In genomic region chr4:118517497-118518146, GRCm38 (mm10) we compare ENCODE assay signal across 12 mouse cellular contexts. TPM values are rescaled to one million over a fixed set of nuclear protein-coding genes. Genes with fewer than 3 reads are reported as not detected.
DNase-seq lines count a peak whose midpoint lies in the region; ATAC-seq and TF ChIP-seq lines count a peak whose summit lies in the region.
"Had no signal": no experiment of that assay in that cellular context is flagged by ENCODE, and none has a peak within 500 bp of the region (broad histone marks: within the 10 kb centered on the region; RNA-seq: fewer than 3 reads in every experiment).

No protein-coding gene starts in this region.

- H3K36me3 ChIP-seq in forebrain, embryonic 15.5 days = no peaks in the 10 kb centered on the region
- no peaks in the 10 kb centered on the region for H3K36me3 ChIP-seq in forebrain, embryonic 14.5 days (ENCODE audit: control insufficient read depth, insufficient read depth, low read length)
- H3K36me3 ChIP-seq in liver, embryonic 14.5 days (replicated peaks; ENCODE audit: control insufficient read depth, insufficient read depth, low read depth) = no peaks in the 10 kb centered on the region
- H3K36me3 ChIP-seq in liver, embryonic 11.5 days (ENCODE audit: control insufficient read depth, insufficient read depth, low read length) = no peaks in the 10 kb centered on the region
- H3K36me3 ChIP-seq in hindbrain, embryonic 14.5 days (replicated peaks; ENCODE audit: control insufficient read depth, insufficient read depth) = no peaks in the 10 kb centered on the region
- no peaks in the 10 kb centered on the region for H3K36me3 ChIP-seq in neural tube, embryonic 14.5 days (ENCODE audit: control insufficient read depth, insufficient read depth, low read length)

- TF ChIP-seq CTCF in liver, embryonic 14.5 days (IDR thresholded peaks at IDR 0.05; ENCODE audit: low read depth) = no peak
- TF ChIP-seq CTCF in left cerebral cortex, adult 2 months (IDR thresholded peaks at IDR 0.05) = no peak

- H3K4me2 ChIP-seq in forebrain, embryonic 15.5 days (replicated peaks) = no peak overlapping the region
- H3K4me2 ChIP-seq in forebrain, embryonic 14.5 days (ENCODE audit: low read length) = no peak overlapping the region
- peak overlapping the region; percentile 6; the same call in 1 of the 2 replicates for H3K4me2 ChIP-seq in liver, embryonic 14.5 days (ENCODE audit: low read depth)
- H3K4me2 ChIP-seq in liver, embryonic 11.5 days = no peak overlapping the region
- 0 out of 2 replicates have a peak overlapping the region, but pooled peaks have one; percentile 23 for H3K4me2 ChIP-seq in hindbrain, embryonic 14.5 days (replicated peaks)
- no peak overlapping the region for H3K4me2 ChIP-seq in neural tube, embryonic 14.5 days (ENCODE audit: low read depth, low read length)

- no peak overlapping the region for H3K4me3 ChIP-seq in forebrain, embryonic 15.5 days
- no peak overlapping the region for H3K4me3 ChIP-seq in forebrain, embryonic 14.5 days (ENCODE audit: low read depth, low read length)
- H3K4me3 ChIP-seq in liver, embryonic 14.5 days (ENCODE audit: insufficient read depth in 1 of 2, low read depth in 2 of 2, low read length in 2 of 2) = no peak overlapping the region
- H3K4me3 ChIP-seq in liver, embryonic 11.5 days (ENCODE audit: low read depth, low read length) = no peak overlapping the region
- H3K4me3 ChIP-seq in hindbrain, embryonic 14.5 days (replicated peaks; ENCODE audit: low read length) = no peak overlapping the region
- no peak overlapping the region for H3K4me3 ChIP-seq in neural tube, embryonic 14.5 days (ENCODE audit: low read depth, low read length)
- no peak overlapping the region for H3K4me3 ChIP-seq in left cerebral cortex, adult 2 months

- no peak for ATAC-seq in forebrain, embryonic 15.5 days (replicated peaks)
- no peak for ATAC-seq in forebrain, embryonic 14.5 days
- ATAC-seq in liver, embryonic 14.5 days (ENCODE audit: insufficient read depth) = no peak
- ATAC-seq in liver, embryonic 11.5 days (replicated peaks; ENCODE audit: low FRiP score) = no peak
- no peak for ATAC-seq in hindbrain, embryonic 14.5 days (ENCODE audit: low FRiP score)
- ATAC-seq in neural tube, embryonic 14.5 days (ENCODE audit: low read depth) = 0 out of 2 replicates have a peak, but pooled peaks have one; percentile 6
- no peak for ATAC-seq in erythroid progenitor cell, adult 5-6 weeks (replicated peaks; ENCODE audit: low FRiP score, poor library complexity, severe bottlenecking)

- H3K27ac ChIP-seq in forebrain, embryonic 15.5 days (replicated peaks) = no peak overlapping the region
- no peak overlapping the region for H3K27ac ChIP-seq in forebrain, embryonic 14.5 days (ENCODE audit: low read depth, low read length)
- H3K27ac ChIP-seq in liver, embryonic 14.5 days = no peak overlapping the region
- H3K27ac ChIP-seq in liver, embryonic 11.5 days (ENCODE audit: low read depth, low read length) = no peak overlapping the region
- no peak overlapping the region for H3K27ac ChIP-seq in hindbrain, embryonic 14.5 days
- H3K27ac ChIP-seq in neural tube, embryonic 14.5 days (ENCODE audit: low read depth, low read length) = no peak overlapping the region
- no peak overlapping the region for H3K27ac ChIP-seq in left cerebral cortex, adult 2 months

- 0 out of 2 replicates have a peak overlapping the region, but pooled peaks have one; percentile 13 for H3K9ac ChIP-seq in forebrain, embryonic 15.5 days (replicated peaks)
- H3K9ac ChIP-seq in forebrain, embryonic 14.5 days (ENCODE audit: low read length) = no peak overlapping the region
- no peak overlapping the region for H3K9ac ChIP-seq in liver, embryonic 14.5 days (replicated peaks)
- H3K9ac ChIP-seq in liver, embryonic 11.5 days (ENCODE audit: low read depth, low read length) = no peak overlapping the region
- H3K9ac ChIP-seq in hindbrain, embryonic 14.5 days = no peak overlapping the region
- no peak overlapping the region for H3K9ac ChIP-seq in neural tube, embryonic 14.5 days (replicated peaks; ENCODE audit: low read depth, low read length)

- intact Hi-C loops in left cerebral cortex, adult 2 months (cut with DNase I) = no loop called here

- TF ChIP-seq EP300 in liver, embryonic 14.5 days (IDR thresholded peaks at IDR 0.05; ENCODE audit: low read depth) = no peak

- DNase-seq in forebrain, embryonic 14.5 days (ENCODE audit: low spot score) = no peak
- DNase-seq in liver, embryonic 14.5 days (ENCODE audit: low read depth in 3 of 3, low spot score in 3 of 3) = no peak
- DNase-seq in liver, embryonic 11.5 days (ENCODE audit: low spot score) = no peak
- DNase-seq in hindbrain, embryonic 14.5 days (ENCODE audit: low spot score) = no peak
- DNase-seq in left cerebral cortex, adult 2 months (ENCODE audit: extremely low spot score in 1 of 2, low spot score in 2 of 2) = no peak
- DNase-seq: gastrocnemius, postnatal 25 days; right cerebral cortex, postnatal 4 days had no signal

- WGBS in forebrain, embryonic 15.5 days = 36% methylated on average over 16 of the region's 16 CpGs
- WGBS in forebrain, embryonic 14.5 days = 41% methylated on average over 16 of the region's 16 CpGs
- 32% methylated on average over 16 of the region's 16 CpGs for WGBS in liver, embryonic 14.5 days (ENCODE audit: insufficient replicate concordance)
- WGBS in liver, embryonic 11.5 days = 37% methylated on average over 16 of the region's 16 CpGs
- WGBS in hindbrain, embryonic 14.5 days = 30% methylated on average over 16 of the region's 16 CpGs
- WGBS in neural tube, embryonic 14.5 days = 27% methylated on average over 16 of the region's 16 CpGs

- no peaks in the 10 kb centered on the region for H3K27me3 ChIP-seq in forebrain, embryonic 15.5 days
- H3K27me3 ChIP-seq in forebrain, embryonic 14.5 days (replicated peaks; ENCODE audit: control insufficient read depth, insufficient read depth, low read length) = no peaks in the 10 kb centered on the region
- H3K27me3 ChIP-seq in liver, embryonic 14.5 days (ENCODE audit: control insufficient read depth, insufficient read depth, low read length) = no peaks in the 10 kb centered on the region
- H3K27me3 ChIP-seq in liver, embryonic 11.5 days (replicated peaks; ENCODE audit: control insufficient read depth, insufficient read depth, low read length) = peaks cover 11% of the 10 kb centered on the region; the same call in 1 of the 2 replicates
- H3K27me3 ChIP-seq in hindbrain, embryonic 14.5 days (ENCODE audit: control insufficient read depth, insufficient read depth, low read length) = no peaks in the 10 kb centered on the region; the same call in 1 of the 2 replicates
- H3K27me3 ChIP-seq in neural tube, embryonic 14.5 days (ENCODE audit: control insufficient read depth, insufficient read depth, low read length) = no peaks in the 10 kb centered on the region

- H3K9me3 ChIP-seq in forebrain, embryonic 15.5 days = no peaks in the 10 kb centered on the region
- no peaks in the 10 kb centered on the region for H3K9me3 ChIP-seq in forebrain, embryonic 14.5 days (replicated peaks; ENCODE audit: control insufficient read depth, low read length)
- H3K9me3 ChIP-seq in liver, embryonic 14.5 days (ENCODE audit: control insufficient read depth, low read length) = no peaks in the 10 kb centered on the region
- no peaks in the 10 kb centered on the region for H3K9me3 ChIP-seq in liver, embryonic 11.5 days (ENCODE audit: control insufficient read depth, low read length)
- no peaks in the 10 kb centered on the region for H3K9me3 ChIP-seq in hindbrain, embryonic 14.5 days (ENCODE audit: control insufficient read depth, low read length)
- no peaks in the 10 kb centered on the region for H3K9me3 ChIP-seq in neural tube, embryonic 14.5 days (ENCODE audit: control insufficient read depth, low read length)

- peaks cover 5% of the 10 kb centered on the region; the same call in 1 of the 2 replicates for H3K4me1 ChIP-seq in forebrain, embryonic 15.5 days
- H3K4me1 ChIP-seq in forebrain, embryonic 14.5 days (ENCODE audit: control insufficient read depth, insufficient read depth, low read length) = 0 out of 2 replicates have a peak, but pooled peaks cover 3% of the 10 kb centered on the region
- H3K4me1 ChIP-seq in liver, embryonic 14.5 days (replicated peaks; ENCODE audit: control insufficient read depth in 2 of 2, insufficient read depth in 2 of 2, low read length in 1 of 2) = peaks cover 0 to 9% of the 10 kb centered on the region in 2 experiments; a peak in 2 of 4 replicates
- H3K4me1 ChIP-seq in liver, embryonic 11.5 days (replicated peaks; ENCODE audit: control insufficient read depth, insufficient read depth, low read length) = peaks cover 8% of the 10 kb centered on the region
- 0 out of 2 replicates have a peak, but pooled peaks cover 4% of the 10 kb centered on the region for H3K4me1 ChIP-seq in hindbrain, embryonic 14.5 days (replicated peaks; ENCODE audit: control insufficient read depth, insufficient read depth, low read length)
- no peaks in the 10 kb centered on the region for H3K4me1 ChIP-seq in neural tube, embryonic 14.5 days (ENCODE audit: control insufficient read depth, insufficient read depth, low read length)

RNA-seq across cellular contexts. Expression of gene 2610528J11Rik, which starts 9.2 kb away (rescaled TPM):
- not detected in 2 replicates for polyA plus RNA-seq in forebrain, embryonic 15.5 days (2015; fragmentation: Nextera tagmentation; extraction: Ambion mirVana)
- polyA plus RNA-seq in forebrain, embryonic 14.5 days (2014; fragmentation: Nextera tagmentation; extraction: Ambion mirVana) = not detected in 2 replicates
- polyA plus RNA-seq in liver, embryonic 14.5 days (2012; rRNA removed) = 4.8 and 6.3 TPM in 2 replicates
- polyA plus RNA-seq in liver, embryonic 14.5 days (2014; fragmentation: Nextera tagmentation; extraction: Ambion mirVana) = 6.4 and 6.9 TPM in 2 replicates
- 4.8 and 6.1 TPM in 2 replicates for polyA plus RNA-seq in liver, embryonic 11.5 days (2014; fragmentation: Nextera tagmentation; extraction: Ambion mirVana)
- polyA plus RNA-seq in hindbrain, embryonic 14.5 days (2014; fragmentation: Nextera tagmentation; extraction: Ambion mirVana) = not detected in 2 replicates
- polyA plus RNA-seq in neural tube, embryonic 14.5 days (2014; fragmentation: Nextera tagmentation; extraction: Ambion mirVana) = not detected in 2 replicates
- not detected for total RNA-seq in left cerebral cortex, adult 2 months (2021)
- total RNA-seq in erythroid progenitor cell, adult 5-6 weeks (2015; ENCODE audit: low replicate concordance) = not detected in 2 replicates
- total RNA-seq in erythroid progenitor cell, adult 5-6 weeks (2017; ENCODE audit: low replicate concordance) = not detected in 2 replicates
- total RNA-seq: adrenal gland, adult 18-20 months; gastrocnemius, postnatal 25 days; megakaryocyte, adult 5-6 weeks had no signal

RNA-seq across cellular contexts. Expression of gene Tmem125, which starts 26.2 kb away (rescaled TPM):
- polyA plus RNA-seq in forebrain, embryonic 15.5 days (2015; fragmentation: Nextera tagmentation; extraction: Ambion mirVana) = 0.09 and 0.27 TPM in 2 replicates
- polyA plus RNA-seq in forebrain, embryonic 14.5 days (2014; fragmentation: Nextera tagmentation; extraction: Ambion mirVana) = not detected in 2 replicates
- polyA plus RNA-seq in liver, embryonic 14.5 days (2012; rRNA removed) = 1.2 and 1.3 TPM in 2 replicates
- polyA plus RNA-seq in liver, embryonic 14.5 days (2014; fragmentation: Nextera tagmentation; extraction: Ambion mirVana) = 1.0 and 1.5 TPM in 2 replicates
- 0.70 and 0.94 TPM in 2 replicates for polyA plus RNA-seq in liver, embryonic 11.5 days (2014; fragmentation: Nextera tagmentation; extraction: Ambion mirVana)
- not detected in 2 replicates for polyA plus RNA-seq in hindbrain, embryonic 14.5 days (2014; fragmentation: Nextera tagmentation; extraction: Ambion mirVana)
- 0.44 TPM in 1 of 2 replicates, not detected in the other for polyA plus RNA-seq in neural tube, embryonic 14.5 days (2014; fragmentation: Nextera tagmentation; extraction: Ambion mirVana)
- 1 to 10 TPM; 5.0 to 7.1 TPM for total RNA-seq in left cerebral cortex, adult 2 months (2021)
- total RNA-seq in erythroid progenitor cell, adult 5-6 weeks (2015; ENCODE audit: low replicate concordance) = not detected in 2 replicates
- total RNA-seq in erythroid progenitor cell, adult 5-6 weeks (2017; ENCODE audit: low replicate concordance) = not detected in 2 replicates
- total RNA-seq: adrenal gland, adult 18-20 months; gastrocnemius, postnatal 25 days had no signal

RNA-seq across cellular contexts. Expression of gene Tie1, which starts 27.8 kb away (rescaled TPM):
- 12.3 and 14.0 TPM in 2 replicates for polyA plus RNA-seq in forebrain, embryonic 15.5 days (2015; fragmentation: Nextera tagmentation; extraction: Ambion mirVana)
- 10.8 and 12.4 TPM in 2 replicates for polyA plus RNA-seq in forebrain, embryonic 14.5 days (2014; fragmentation: Nextera tagmentation; extraction: Ambion mirVana)
- 5.0 and 5.3 TPM in 2 replicates for polyA plus RNA-seq in liver, embryonic 14.5 days (2012; rRNA removed)
- polyA plus RNA-seq in liver, embryonic 14.5 days (2014; fragmentation: Nextera tagmentation; extraction: Ambion mirVana) = 3.5 and 3.9 TPM in 2 replicates
- polyA plus RNA-seq in liver, embryonic 11.5 days (2014; fragmentation: Nextera tagmentation; extraction: Ambion mirVana) = 14.1 and 16.0 TPM in 2 replicates
- polyA plus RNA-seq in hindbrain, embryonic 14.5 days (2014; fragmentation: Nextera tagmentation; extraction: Ambion mirVana) = 14.3 and 15.1 TPM in 2 replicates
- 6.1 and 13.2 TPM in 2 replicates for polyA plus RNA-seq in neural tube, embryonic 14.5 days (2014; fragmentation: Nextera tagmentation; extraction: Ambion mirVana)
- total RNA-seq in left cerebral cortex, adult 2 months (2021) = 1 to 10 TPM; 8.2 to 8.5 TPM
- not detected in 2 replicates for total RNA-seq in erythroid progenitor cell, adult 5-6 weeks (2015; ENCODE audit: low replicate concordance)
- not detected in 2 replicates for total RNA-seq in erythroid progenitor cell, adult 5-6 weeks (2017; ENCODE audit: low replicate concordance)

Comparison
In these comparisons a context has a peak if more than half of its experiments do, and no peak if none do; other contexts are left out.
1. H3K4me2 ChIP-seq: peak in liver, embryonic 14.5 days (single experiment) and hindbrain, embryonic 14.5 days (single experiment); none in forebrain, embryonic 15.5 days (single experiment), forebrain, embryonic 14.5 days (single experiment), liver, embryonic 11.5 days (single experiment) and neural tube, embryonic 14.5 days (single experiment).